Mouse (Mus musculus) common myeloid progenitor, adult 5-6 weeks (primary cell): ENCODE results near the gene Tab2. TPM values are rescaled to one million over a fixed set of nuclear protein-coding genes. Genes with fewer than 3 reads are reported as not detected.
"Not testable (repeated sequence)": the region's sequence is repeated elsewhere in the genome, so short reads cannot be mapped to it uniquely, and the experiment has no call there.

Experiments used
- ATAC-seq: replicated peaks from 2 replicates; pipeline ENCODE4 v1.8.0; 2016; ENCODE audit warnings: low read depth, mild to moderate bottlenecking, moderate TSS enrichment, inconsistent platforms; ENCODE audit not compliant: poor library complexity, severe bottlenecking
- total RNA-seq: library from RNA; stranded (forward); fragments of 200-1000, 187-1606 nt; gene quantifications from 2 replicates; pipeline ENCODE4 v1.2.3, GENCODE M21; 2017

Tab2 gene
- total RNA-seq, 1 experiment from 2014 or later: 103 TPM

DNA sequence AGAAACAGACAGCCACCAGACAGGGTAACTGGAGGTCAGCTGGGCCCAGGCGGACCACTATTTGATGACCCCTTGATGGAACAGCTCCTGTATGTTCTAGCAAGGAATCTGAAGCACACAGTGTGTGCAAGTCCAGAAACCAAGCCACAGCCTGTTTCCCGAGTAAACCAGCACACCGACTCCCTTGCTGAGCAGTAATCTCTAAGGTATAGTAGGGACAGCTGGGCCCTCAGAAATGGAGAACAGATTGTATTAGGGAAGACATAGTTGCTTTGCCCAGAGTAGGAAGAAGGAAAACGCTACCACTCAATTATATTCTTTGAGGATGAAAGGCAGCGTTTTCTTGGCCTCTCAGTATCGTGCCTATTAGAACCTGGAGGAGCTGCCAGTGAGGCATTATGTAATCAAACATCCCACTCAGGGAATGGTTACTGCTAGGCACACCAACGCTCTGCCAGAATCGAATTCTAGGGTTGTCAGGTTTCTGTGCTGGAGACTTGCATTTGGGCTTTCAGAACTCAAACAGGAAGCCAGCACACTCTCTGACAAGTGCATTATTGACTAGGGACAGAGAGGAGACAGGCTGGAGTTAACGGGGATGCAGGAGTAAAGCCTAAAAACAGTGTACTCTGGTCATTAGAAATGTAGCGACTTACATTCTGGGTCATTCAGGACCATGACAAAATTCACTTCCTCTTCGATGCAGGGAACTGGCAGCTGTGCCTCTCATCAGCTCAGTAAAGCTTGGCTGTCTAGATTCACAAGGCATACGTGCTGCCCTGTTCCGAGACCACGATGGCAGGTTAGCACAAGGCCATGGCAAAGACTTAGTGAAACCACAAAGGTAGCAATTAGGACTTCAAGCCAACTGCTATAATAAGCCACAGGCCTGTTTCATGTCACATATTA is 55.1 kb downstream of the Tab2 start:
- no peak for ATAC-seq

DNA sequence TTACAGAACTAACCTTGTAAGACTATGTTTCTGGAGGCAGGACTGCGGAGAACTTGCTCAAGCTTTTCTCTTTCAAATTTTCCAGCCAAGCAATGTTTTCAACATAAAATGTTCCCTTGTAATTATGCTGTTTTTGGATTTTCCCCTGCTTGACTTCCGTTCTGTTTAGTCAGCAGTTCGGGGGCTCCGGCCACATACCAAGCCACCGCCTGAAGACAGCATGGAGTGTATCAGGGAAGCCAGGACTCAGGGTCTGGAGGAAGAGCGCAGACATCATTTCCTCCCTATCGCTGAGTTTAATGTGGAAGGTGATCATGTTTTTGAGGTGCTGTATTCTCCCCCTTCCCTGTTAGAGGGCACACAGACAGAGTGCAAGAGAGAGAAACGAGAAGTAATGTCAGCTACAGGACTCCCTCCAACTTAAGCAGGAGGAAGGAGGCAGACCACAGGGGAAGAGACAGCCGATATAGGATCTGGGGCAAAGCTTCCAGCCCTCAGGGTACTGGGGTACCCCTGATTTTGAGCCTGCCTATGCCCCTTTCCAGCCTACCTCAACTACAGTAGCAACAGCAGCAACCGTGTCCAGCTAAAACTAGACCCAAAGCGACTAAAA is 67.7 kb downstream of the Tab2 start:
- ATAC-seq: peak; percentile 88

DNA sequence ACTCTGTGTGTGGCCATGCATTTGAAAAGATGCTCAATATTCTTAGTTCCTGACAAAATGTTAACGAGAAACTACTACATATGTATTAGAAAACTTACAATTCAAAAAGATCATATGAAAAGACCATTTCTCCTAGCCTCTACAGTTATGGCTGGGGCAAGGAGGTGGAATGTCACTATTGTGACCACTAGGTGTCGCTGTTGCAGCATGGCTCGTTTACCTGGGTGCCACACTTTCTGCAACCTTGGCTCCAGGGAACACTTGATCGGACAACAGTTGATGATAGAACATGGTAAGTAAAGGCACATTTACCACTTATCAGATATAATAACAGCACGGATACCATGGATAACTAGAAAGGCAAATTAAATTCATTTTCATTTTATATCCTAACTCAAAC is 72.5 kb downstream of the Tab2 start:
- ATAC-seq: peak; percentile 88

DNA sequence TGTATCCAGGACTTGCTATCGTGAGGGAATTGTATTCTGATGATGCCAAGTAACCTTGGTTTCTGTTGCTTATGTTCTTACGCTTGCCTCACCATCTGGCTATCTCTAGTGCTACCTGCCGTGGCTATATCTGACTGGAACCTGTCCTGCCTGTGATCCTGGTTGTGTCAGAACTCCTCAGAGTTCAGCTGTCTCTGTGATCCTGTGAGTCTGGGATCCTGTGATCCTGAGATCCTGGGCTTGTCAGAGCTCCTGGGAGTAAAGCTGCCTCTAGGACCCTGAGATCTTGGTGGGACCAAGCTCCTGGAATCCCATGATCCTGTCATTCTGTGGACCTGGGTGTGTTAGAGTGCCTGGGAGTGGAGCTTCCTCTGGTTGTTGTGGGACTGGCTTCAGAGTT is 74.1 kb downstream of the Tab2 start:
- ATAC-seq: no peak

DNA sequence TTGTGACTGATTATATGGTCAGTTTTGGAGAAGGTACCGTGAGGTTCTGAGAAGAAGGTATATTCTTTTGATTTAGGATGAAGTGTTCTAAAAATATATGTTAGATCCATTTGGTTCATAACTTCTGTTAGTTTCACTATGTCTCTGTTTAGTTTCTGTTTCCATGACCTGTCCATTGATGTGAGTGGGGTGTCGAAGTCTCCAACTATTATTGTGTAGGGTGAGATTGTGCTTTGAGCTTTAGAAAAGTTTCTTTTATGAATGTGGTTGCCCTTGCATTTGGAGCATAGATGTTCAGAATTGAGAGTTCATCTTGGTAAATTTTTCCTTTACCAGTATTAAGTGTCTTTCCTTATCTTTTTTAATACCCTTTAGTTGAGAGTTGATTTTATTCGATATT is 75.7 kb downstream of the Tab2 start:
- ATAC-seq: not testable (repeated sequence)

DNA sequence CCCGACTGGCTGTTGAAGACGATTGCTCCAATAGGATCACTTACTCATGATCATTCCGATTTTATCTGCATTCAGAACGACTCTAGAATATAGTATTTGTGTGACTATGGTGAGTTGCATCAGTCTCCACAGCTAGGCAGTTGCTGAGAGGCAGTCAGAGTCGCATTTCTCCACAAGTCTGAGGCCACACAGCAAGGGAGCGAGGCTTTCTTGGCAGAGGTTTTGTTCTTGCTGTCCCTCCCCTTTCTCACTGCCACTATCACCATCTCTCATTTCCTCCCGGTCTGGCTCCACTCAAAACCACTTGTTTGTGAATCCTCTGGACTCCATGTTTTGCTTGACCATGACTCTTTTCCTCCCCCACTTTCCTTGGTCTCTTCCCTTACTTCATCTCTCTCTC is 81.8 kb downstream of the Tab2 start:
- ATAC-seq: no peak

DNA sequence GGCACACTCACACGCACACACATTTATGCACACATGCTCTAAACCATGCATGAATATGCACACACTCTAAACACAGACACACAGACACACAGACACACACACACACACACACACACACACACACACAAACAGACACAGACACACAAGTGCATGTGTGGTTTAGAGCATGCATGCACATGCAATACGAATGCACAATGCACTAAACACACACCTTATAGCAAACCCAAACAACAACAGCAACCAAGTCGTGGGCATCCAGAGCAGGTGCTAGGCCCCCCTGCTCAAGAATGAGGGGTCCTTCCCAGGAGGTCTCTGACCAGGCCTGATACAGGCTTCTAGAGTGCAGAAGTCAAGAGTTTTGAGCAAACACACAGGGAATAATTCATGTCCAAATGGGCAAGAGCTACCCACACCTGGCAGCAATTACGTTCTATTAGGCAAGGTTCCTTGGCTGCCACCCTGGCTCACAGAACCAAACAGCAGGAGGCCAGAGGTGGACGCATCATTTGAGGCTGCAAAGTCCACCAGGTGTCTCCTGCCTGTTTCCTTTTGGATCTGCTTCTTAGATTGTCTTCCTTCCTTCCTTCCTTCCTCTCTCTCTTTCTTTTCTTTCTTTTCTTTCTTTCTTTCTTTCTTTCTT is 84.5 kb downstream of the Tab2 start:
- no peak for ATAC-seq

DNA sequence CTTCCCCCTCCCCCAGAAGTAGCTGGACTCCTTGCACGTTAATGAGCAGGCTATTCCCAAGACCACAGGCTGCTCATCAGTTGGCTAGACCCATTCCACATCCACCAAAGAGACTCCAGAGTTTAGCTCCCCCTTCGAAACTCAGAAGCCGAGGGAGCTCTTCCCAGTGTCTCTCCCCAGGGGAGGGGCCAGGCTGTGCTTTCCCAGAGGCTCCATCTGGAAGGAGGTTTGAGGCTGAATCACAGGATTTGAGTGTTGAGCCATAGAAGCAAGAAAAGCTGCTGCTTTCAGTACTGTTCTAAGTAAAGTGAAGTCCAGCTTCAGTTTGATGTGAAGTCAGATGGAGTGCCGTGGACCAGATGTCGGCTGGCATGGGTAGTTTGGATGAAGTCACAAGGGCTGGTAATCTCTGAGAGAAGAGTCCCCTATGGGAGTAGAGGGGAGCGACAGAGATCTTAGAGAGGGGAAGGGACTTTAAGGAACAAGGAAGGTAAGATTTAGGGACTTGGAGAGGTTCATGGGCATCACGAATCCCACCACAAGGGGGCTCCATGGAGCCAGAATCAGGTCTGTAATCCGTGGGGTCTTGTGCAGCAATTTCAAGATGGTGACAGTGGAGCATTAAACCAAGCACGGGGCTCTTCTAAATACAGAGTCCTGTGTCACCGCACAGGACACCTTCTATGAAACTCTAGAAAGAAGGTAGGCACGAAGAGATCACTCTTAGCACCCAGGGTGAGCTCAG is 85.3 kb downstream of the Tab2 start:
- peak; percentile 66; the same call in 1 of the 2 replicates for ATAC-seq

DNA sequence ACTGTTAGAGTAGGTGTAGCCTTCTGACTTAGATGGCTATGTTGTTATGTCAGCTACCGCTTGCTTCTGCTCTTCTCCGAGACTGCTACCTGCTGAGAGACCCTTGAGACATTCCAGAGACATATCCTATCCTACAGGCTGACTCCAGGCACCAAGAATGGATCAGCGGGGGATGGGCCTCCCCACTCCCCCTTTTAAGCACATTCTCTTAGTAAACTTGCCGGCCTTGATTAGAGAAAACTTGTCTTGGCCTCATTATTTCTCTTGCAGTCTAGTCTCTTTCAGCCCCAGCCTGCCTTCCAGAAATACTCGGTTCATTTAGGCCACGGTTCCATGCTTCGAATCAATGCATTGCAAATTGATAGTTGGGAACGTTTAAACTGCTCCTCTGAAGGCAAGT is 86.3 kb downstream of the Tab2 start:
- ATAC-seq: no peak

DNA sequence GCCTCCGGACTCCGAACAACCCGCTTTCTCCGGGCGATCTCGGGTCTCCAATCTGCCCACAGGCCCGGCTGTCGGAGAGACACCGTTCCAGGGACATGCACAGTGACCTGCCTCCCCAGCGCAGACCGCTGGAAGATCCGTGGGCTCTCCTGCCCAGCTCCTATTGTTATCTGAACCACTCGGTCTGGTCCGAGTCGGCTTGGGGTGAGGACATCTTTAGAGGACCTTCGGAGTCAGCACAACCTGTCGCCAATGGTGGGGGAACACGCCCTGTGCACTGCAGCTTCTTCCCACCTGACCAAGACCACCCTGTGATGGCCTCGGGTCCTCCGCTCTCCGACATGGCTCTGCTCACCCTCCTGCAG is 88.4 kb downstream of the Tab2 start:
- no peak for ATAC-seq

DNA sequence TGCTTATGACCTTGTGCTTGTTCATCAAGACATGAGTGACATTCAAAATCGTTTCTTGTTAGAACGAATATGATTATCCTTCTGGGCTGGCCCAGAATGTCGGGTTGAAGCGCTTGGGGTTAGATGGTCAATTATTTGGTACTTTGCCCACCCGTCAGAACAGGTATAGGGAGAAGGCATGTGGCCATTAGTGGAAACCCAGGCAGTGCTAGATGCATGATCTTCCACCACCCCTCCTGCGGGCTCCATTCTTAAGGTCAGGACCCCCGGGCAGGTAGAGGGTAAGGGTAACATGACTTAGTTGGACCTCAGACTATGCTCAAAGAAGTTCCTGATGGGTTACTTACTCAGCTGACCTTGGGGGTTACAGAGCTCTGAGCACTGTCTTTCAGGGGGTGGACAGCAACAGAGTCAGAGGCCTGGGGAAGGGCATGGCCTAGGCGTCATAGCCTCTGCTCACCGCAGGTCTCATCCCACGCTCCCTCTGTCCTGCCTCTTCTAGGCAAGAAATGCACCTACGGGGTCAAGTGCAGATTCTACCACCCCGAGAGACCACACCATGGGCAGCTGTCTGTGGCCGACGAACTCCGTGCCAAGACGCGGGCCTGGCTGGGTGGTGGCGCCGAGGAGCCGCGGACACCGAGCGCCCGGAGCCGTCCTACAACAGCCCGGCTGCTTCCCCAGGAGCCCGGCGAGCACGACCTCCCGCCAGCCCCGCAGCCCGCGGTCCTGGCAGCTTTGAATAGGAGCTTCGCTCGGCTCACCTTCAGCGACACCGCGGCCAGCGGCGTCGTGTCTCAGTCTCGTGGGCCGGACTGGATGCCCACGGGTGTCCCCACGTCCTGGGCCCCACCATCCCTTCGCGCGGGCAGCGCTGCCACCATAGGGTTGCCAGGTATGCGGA is 89.0 kb downstream of the Tab2 start:
- no peak for ATAC-seq

DNA sequence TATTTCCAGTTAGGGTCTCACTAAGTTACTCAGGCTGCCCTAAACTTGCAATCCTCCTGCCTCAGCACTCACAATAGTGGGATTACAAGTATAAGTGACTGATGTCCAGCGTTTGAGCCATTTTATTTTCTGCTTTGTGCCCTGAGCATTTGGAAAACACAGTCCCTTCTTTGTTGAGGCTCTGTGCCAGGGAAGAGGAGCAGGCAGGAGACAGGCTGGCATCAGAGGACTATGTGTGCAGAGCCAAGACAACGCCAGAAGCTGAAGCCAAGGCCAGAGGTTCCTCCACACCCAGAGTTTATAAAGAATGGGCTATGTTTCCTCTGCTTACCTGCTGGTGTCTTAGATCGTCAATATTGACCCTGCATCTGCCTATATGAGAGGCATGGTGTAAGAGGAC is 91.2 kb downstream of the Tab2 start:
- ATAC-seq: no peak

DNA sequence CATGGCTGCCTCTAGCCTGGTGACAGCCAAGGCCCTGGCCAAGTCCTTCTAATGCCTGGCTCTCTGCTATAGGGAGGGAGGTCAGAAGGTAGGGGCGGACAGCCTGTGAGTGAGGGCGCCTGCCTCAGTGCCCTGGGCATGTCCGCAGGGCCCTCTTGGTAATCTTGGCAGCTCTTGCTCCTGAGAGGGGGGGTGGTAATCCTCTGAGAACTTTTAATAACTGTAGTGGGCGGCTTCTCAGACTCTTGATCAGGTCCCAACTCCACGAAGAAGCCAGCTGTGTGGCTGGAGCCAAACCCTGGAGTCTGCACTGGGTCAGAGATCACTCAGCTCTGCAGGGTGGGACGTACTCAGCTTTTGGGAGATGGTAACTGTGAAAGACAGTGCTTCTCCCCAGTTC is 91.8 kb downstream of the Tab2 start:
- ATAC-seq: no peak

DNA sequence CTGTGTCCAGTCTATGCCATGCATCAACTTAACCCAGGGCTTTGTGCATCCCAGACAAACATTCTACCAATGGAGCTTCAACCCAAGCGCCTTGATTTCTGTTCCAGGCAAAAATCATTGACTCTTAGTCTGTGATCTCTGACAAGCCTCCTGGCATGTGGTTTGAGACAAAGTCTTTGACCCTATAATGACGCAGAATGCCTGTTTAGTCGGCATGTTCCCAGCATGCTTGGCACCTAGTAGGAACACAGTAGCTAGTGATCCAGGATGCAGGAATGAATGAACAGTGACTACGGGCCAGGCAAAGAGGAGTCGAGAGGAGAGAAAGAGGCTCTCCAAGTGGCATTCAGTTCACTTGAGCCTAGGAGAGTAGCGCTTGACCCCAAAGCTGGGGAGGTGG is 92.6 kb downstream of the Tab2 start:
- ATAC-seq: no peak

DNA sequence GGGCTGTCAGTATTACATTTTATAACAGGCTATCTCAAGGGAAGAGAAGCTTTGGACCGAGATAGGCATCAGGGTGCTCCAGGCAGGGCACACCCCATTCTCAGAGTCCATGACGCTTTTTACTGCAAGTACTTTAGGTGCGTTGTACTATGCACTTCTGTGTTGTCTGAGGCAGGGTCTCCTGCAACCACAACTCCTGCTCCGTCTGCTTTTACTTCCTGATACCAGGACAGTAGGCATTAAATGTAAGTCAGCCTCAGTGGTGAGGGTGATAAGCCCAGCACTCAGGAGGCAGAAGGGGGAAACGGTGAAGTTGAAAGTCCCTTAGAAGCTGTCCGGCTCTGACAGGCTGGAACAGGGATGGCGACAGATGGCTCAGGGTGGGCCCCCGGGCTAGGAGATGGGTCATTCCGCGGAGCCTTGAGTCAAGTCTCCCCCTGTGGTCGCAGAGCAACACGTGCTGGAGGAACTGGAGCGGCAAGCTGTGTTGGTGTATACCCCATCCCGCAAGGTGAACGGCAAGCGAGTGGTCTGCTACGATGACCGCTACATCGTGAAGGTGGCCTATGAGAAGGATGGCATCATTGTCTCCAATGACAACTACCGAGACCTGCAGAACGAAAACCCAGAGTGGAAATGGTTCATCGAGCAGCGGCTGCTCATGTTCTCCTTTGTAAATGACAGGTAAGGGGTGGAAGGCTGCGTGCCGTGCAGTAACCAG is 93.9 kb downstream of the Tab2 start:
- no peak for ATAC-seq

DNA sequence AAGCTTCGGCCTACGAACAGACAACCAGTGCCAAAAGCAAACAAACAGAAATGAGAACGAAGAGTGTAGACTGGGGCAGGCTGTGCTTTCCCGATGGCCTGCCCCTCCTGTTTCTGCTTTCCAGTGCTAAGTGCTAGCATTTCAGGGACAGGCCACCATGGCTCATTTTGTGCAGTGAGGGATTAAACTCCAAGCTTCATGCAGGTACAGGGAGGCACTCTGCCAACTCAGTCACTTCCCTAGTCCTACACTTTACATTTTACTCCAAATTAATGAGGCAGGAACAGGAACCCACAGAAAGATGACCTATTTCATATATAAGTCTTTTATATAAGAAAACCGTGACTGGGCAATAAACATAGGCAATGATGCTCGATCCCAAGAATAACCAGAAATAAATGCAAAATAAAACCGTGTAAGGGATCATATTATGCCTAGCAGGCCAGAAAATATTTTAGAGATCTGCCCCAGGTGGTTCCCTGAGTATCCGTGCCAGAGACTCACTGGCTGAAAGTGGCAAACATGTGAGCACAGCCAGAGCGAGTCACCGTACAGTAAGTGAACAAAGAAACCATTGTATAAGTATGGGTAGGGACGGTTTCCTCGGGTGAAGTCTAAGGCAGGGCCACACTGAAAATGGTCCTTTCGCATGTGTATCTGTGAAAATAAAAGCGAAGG is 94.6 kb downstream of the Tab2 start:
- ATAC-seq: no peak

DNA sequence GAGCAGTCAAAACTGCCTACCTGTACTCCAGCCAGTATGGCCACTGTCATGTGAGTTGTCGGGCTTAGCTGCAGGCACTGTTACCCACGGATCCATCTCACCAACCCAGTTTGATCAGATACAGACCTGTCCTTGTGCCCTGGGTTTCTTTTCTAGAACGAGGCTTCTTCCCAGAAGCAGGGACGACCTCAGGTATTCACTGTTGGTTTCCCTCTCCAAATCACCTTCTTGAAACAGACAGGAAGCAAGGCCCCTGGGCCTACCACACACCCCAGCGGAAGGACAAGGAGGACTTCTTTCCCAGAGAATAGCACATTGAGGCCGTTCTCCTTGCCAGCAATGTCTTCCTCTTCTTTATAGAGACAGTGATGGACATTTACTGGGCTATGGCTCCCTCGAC is 95.5 kb downstream of the Tab2 start:
- ATAC-seq: no peak
